Mouse (Mus musculus): ENCODE data around the gene Necab3. TPM values are rescaled to one million over a fixed set of nuclear protein-coding genes. Genes with fewer than 3 reads are reported as not detected.

Necab3 gene
- polyA plus RNA-seq (2015; fragmentation: Nextera tagmentation; extraction: Ambion mirVana), result 1.2 TPM in 2 replicates

DNA sequence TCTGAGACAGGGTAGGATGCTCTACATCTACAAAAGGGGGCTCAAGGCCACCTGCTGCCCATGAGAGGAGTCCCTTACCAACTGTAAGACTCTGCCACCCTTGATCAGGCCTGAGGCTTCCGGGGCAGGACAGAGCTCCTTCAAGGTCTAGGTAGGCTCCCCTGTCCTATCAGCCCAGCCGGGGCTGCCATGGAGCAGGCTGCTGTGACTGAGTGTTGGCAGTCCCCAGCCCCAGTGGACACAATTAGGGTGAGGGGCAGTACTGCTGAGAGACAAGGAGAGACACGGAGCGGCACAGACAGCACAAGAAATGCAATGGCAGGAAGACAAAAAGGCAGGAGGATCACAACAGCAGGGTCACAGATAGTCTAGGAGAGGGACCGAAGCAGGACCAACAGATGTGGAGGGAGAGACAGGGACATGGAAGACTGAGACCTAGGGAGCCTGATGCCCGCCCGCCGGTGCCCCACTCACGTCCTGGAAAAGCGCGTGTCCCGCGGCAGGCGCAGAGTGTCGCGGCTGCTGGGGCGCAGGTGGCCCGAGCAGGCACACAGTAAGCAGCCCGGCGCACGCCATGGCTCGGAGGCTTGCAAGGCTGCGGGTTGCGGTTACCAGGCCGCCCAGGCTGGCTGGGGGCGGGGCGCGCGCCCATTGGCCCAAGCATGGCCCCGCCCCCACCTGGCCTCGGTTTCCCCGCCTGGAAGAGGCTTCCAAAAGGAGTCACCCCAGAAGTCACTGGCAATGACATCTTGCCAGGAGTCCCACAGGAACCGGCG is at the start of gene Necab3:
Gene Necab3, minus strand, starts transcription at position 627 of the 776 bp plus-strand sequence.
- Histone ChIP-seq H3K4me1 (replicated peaks) (peaks cover 11% of the 10 kb centered on the region), H3K27me3 (replicated peaks) (no peaks in the 10 kb centered on the region), H3K9me3 (no peaks in the 10 kb centered on the region), H3K9ac (peak within 1 kb of the TSS; percentile 26; the same call in 1 of the 2 replicates), H3K27ac (no peak within 1 kb of the TSS), H3K4me3 (replicated peaks) (peak within 1 kb of the TSS; percentile 25), H3K36me3 (peaks cover 11% of the 10 kb centered on the region; the same call in 1 of the 2 replicates), H3K4me2 (replicated peaks) (peak within 1 kb of the TSS; percentile 67)
- peak; percentile 76 for ATAC-seq
- 7% methylated on average over 34 of the region's 34 CpGs for WGBS

GRCm38 (mm10) chr2:154606965-154607364 is 48.3 kb upstream of the Necab3 start:
- 90% methylated on average over 1 of the region's 1 CpGs for WGBS

GRCm38 (mm10) chr2:154604156-154604555 is 45.5 kb upstream of the Necab3 start:
- H3K27ac ChIP-seq, result no peak overlapping the region; the same call in 1 of the 2 replicates
- H3K9me3 ChIP-seq, result no peaks in the 10 kb centered on the region
- peak overlapping the region; percentile 71 for H3K4me3 ChIP-seq (replicated peaks)
- no peaks in the 10 kb centered on the region for H3K36me3 ChIP-seq
- ATAC-seq, result no peak; the same call in 1 of the 2 replicates
- H3K4me2 ChIP-seq (replicated peaks), result peak overlapping the region; percentile 72
- WGBS, result 34% methylated on average over 7 of the region's 7 CpGs
- no peaks in the 10 kb centered on the region for H3K27me3 ChIP-seq (replicated peaks)
- H3K4me1 ChIP-seq (replicated peaks), result peaks cover 12% of the 10 kb centered on the region; the same call in 1 of the 2 replicates
- H3K9ac ChIP-seq, result no peak overlapping the region; the same call in 1 of the 2 replicates

More at GRCm38 (mm10) chr2:154606965-154607364, 48.3 kb upstream of the Necab3 start:
- Histone ChIP-seq H3K36me3 (no peaks in the 10 kb centered on the region), H3K4me2 (replicated peaks) (no peak overlapping the region), H3K27me3 (replicated peaks) (no peaks in the 10 kb centered on the region), H3K4me3 (replicated peaks) (no peak overlapping the region), H3K27ac (no peak overlapping the region), H3K4me1 (replicated peaks) (peaks cover 12% of the 10 kb centered on the region; the same call in 1 of the 2 replicates), H3K9ac (no peak overlapping the region), H3K9me3 (no peaks in the 10 kb centered on the region)
- ATAC-seq, result no peak

- Histone ChIP-seq H3K36me3 (no peaks in the 10 kb centered on the region), H3K27ac (peak within 1 kb of the TSS; percentile 66), H3K4me2 (replicated peaks) (peak within 1 kb of the TSS; percentile 72), H3K4me1 (replicated peaks) (peaks cover 12% of the 10 kb centered on the region; the same call in 1 of the 2 replicates), H3K9ac (peak within 1 kb of the TSS; percentile 78), H3K4me3 (replicated peaks) (peak within 1 kb of the TSS; percentile 71), H3K27me3 (replicated peaks) (no peaks in the 10 kb centered on the region), H3K9me3 (no peaks in the 10 kb centered on the region)
- WGBS, result under 1% methylated on average over 13 of the region's 13 CpGs
- ATAC-seq, result peak; percentile 100
These were observed 45.0 kb upstream of the Necab3 start, which contains the start of gene Pxmp4 for GRCm38 (mm10) chr2:154603638-154604153. Gene Pxmp4, minus strand, starts transcription at chr2:154603708.

- 12% methylated on average over 22 of the region's 22 CpGs for WGBS
- Histone ChIP-seq H3K27me3 (replicated peaks) (no peaks in the 10 kb centered on the region), H3K4me1 (replicated peaks) (peaks cover 12% of the 10 kb centered on the region; the same call in 1 of the 2 replicates), H3K27ac (peak overlapping the region; percentile 66), H3K4me2 (replicated peaks) (peak overlapping the region; percentile 72), H3K9me3 (no peaks in the 10 kb centered on the region), H3K36me3 (no peaks in the 10 kb centered on the region), H3K9ac (peak overlapping the region; percentile 78), H3K4me3 (replicated peaks) (peak overlapping the region; percentile 71)
- ATAC-seq, result peak; percentile 8; the same call in 1 of the 2 replicates
These were observed 44.4 kb upstream of the Necab3 start for GRCm38 (mm10) chr2:154603007-154603637.

GRCm38 (mm10) chr2:154601324-154601723 is 42.6 kb upstream of the Necab3 start:
- peaks cover 12% of the 10 kb centered on the region; the same call in 1 of the 2 replicates for H3K4me1 ChIP-seq (replicated peaks)
- no peak overlapping the region for H3K4me3 ChIP-seq (replicated peaks)

GRCm38 (mm10) chr2:154600586-154600985 is 41.9 kb upstream of the Necab3 start:
- Histone ChIP-seq H3K9me3 (no peaks in the 10 kb centered on the region), H3K27me3 (replicated peaks) (no peaks in the 10 kb centered on the region), H3K27ac (no peak overlapping the region), H3K36me3 (no peaks in the 10 kb centered on the region), H3K4me1 (replicated peaks) (peaks cover 12% of the 10 kb centered on the region; the same call in 1 of the 2 replicates), H3K4me2 (replicated peaks) (no peak overlapping the region), H3K9ac (no peak overlapping the region), H3K4me3 (replicated peaks) (no peak overlapping the region)
- WGBS, result 71% methylated on average over 6 of the region's 6 CpGs
- no peak for ATAC-seq

More at GRCm38 (mm10) chr2:154601324-154601723, 42.6 kb upstream of the Necab3 start:
- Histone ChIP-seq H3K27me3 (replicated peaks) (no peaks in the 10 kb centered on the region), H3K27ac (no peak overlapping the region), H3K36me3 (no peaks in the 10 kb centered on the region), H3K4me2 (replicated peaks) (no peak overlapping the region), H3K9ac (no peak overlapping the region), H3K9me3 (no peaks in the 10 kb centered on the region)
- WGBS, result 75% methylated on average over 3 of the region's 3 CpGs
- ATAC-seq, result no peak

GRCm38 (mm10) chr2:154597399-154597798 is 38.7 kb upstream of the Necab3 start:
- H3K4me3 ChIP-seq (replicated peaks), result no peak overlapping the region
- WGBS, result 88% methylated on average over 3 of the region's 3 CpGs
- no peak overlapping the region for H3K27ac ChIP-seq
- no peaks in the 10 kb centered on the region for H3K27me3 ChIP-seq (replicated peaks)
- no peaks in the 10 kb centered on the region for H3K9me3 ChIP-seq
- ATAC-seq, result no peak
- H3K4me2 ChIP-seq (replicated peaks), result no peak overlapping the region
- H3K4me1 ChIP-seq (replicated peaks), result no peaks in the 10 kb centered on the region
- H3K9ac ChIP-seq, result no peak overlapping the region
- no peaks in the 10 kb centered on the region for H3K36me3 ChIP-seq

- Histone ChIP-seq H3K9me3 (no peaks in the 10 kb centered on the region), H3K27ac (no peak overlapping the region), H3K4me3 (replicated peaks) (no peak overlapping the region), H3K4me1 (replicated peaks) (no peaks in the 10 kb centered on the region), H3K4me2 (replicated peaks) (no peak overlapping the region), H3K27me3 (replicated peaks) (no peaks in the 10 kb centered on the region), H3K9ac (no peak overlapping the region), H3K36me3 (no peaks in the 10 kb centered on the region)
- WGBS, result 81% methylated on average over 5 of the region's 5 CpGs
- no peak for ATAC-seq
These were observed 37.1 kb upstream of the Necab3 start for GRCm38 (mm10) chr2:154595775-154596174.

DNA sequence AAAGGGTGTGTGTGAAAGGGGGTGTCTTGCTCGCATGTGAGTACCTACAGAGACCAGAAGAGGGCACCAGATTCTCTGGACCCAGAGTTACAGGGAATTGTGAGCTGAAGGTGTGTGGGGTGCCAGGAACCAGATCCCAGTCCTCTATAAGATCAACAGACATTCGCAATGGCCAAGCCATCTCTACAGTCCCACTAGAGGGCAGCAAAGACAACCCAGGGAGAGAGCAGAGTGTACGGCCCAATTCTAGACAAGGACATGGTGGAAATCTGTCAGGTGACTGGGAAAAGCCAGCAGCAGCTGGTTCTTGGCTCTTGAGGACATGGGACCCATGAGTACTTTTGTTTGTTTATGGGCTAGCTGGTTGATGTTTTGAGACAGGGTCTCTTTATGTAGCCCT is 34.3 kb upstream of the Necab3 start:
- no peak overlapping the region for H3K27ac ChIP-seq
- no peaks in the 10 kb centered on the region for H3K36me3 ChIP-seq
- H3K4me2 ChIP-seq (replicated peaks), result no peak overlapping the region
- H3K9me3 ChIP-seq, result no peaks in the 10 kb centered on the region
- H3K9ac ChIP-seq, result no peak overlapping the region
- H3K27me3 ChIP-seq (replicated peaks), result no peaks in the 10 kb centered on the region
- no peaks in the 10 kb centered on the region for H3K4me1 ChIP-seq (replicated peaks)
- WGBS, result 80% methylated on average over 3 of the region's 3 CpGs
- ATAC-seq, result no peak
- no peak overlapping the region for H3K4me3 ChIP-seq (replicated peaks)

- peaks cover 7% of the 10 kb centered on the region for H3K36me3 ChIP-seq
- H3K27me3 ChIP-seq (replicated peaks), result no peaks in the 10 kb centered on the region
- no peak overlapping the region for H3K9ac ChIP-seq
- H3K4me3 ChIP-seq (replicated peaks), result no peak overlapping the region
- 80% methylated on average over 3 of the region's 3 CpGs for WGBS
- no peak for ATAC-seq
- no peaks in the 10 kb centered on the region for H3K9me3 ChIP-seq
- no peak overlapping the region for H3K27ac ChIP-seq
- no peak overlapping the region for H3K4me2 ChIP-seq (replicated peaks)
- no peaks in the 10 kb centered on the region for H3K4me1 ChIP-seq (replicated peaks)
These were observed 32.5 kb upstream of the Necab3 start for GRCm38 (mm10) chr2:154591239-154591638.

DNA sequence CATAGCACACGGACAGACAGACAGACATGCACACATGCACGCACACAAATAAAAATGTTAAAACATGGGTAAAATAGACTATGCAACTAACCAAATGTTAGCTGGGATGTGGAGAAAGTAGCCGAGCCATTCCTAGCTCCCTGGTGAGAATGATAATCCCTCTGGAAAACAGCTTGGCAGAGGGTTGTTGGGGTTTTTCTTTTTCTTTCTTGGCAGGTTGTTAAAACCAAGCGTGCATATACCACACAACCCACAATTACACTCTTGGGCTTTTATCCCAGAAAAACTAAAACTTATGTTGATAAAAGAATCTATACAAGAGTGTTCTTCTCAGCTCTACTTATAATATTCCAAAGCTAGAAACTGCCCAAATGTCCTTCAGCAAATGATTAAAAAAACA is 30.4 kb upstream of the Necab3 start:
- Histone ChIP-seq H3K27me3 (replicated peaks) (no peaks in the 10 kb centered on the region), H3K27ac (no peak overlapping the region), H3K9ac (no peak overlapping the region), H3K4me2 (replicated peaks) (no peak overlapping the region), H3K36me3 (peaks cover 7% of the 10 kb centered on the region), H3K4me3 (replicated peaks) (no peak overlapping the region), H3K9me3 (no peaks in the 10 kb centered on the region), H3K4me1 (replicated peaks) (no peaks in the 10 kb centered on the region)
- 83% methylated on average over 4 of the region's 4 CpGs for WGBS
- ATAC-seq, result no peak

Data from intestine, embryonic 15.5 days (tissue).